Mouse (Mus musculus) gastrocnemius, adult 8-10 months (tissue): ENCODE data around the gene Fam151b. TPM values are rescaled to one million over a fixed set of nuclear protein-coding genes. Genes with fewer than 3 reads are reported as not detected.

Experiments used
- DNase-seq, 2 experiments: peaks; one replicate each; pipeline ENCODE4 v3.0.0; 2022; ENCODE audit warnings: low spot score in 2 of 2
- total RNA-seq, 4 experiments: library from RNA; stranded (reverse); gene quantifications; 2 replicates each; pipeline ENCODE4 v1.2.4; 2022

The Fam151b gene
- total RNA-seq, 4 experiments from 2014 or later, result 1.7 to 3.2 (median 2.5) TPM

- DNase-seq, result no peak
These were observed 64.2 kb downstream of the Fam151b start for GRCm38 (mm10) chr13:92419630-92420029.

GRCm38 (mm10) chr13:92410486-92410885 is 73.3 kb downstream of the Fam151b start:
- no peak for DNase-seq

GRCm38 (mm10) chr13:92403496-92403895 is 80.3 kb downstream of the Fam151b start:
- no peak for DNase-seq

- DNase-seq, result no peak
These were observed 81.8 kb downstream of the Fam151b start for GRCm38 (mm10) chr13:92402063-92402462.

Other genes starting within 250 kb of the Fam151b start
- not detected for gene Gm20379, start 178.0 kb downstream of the Fam151b start, total RNA-seq
- gene Dhfr, start 129.3 kb downstream of the Fam151b start, total RNA-seq, result under 1 TPM; 0.56 to 0.99 (median 0.70) TPM
- 1 to 10 TPM; 8.3 to 9.6 (median 9.1) TPM for gene Msh3, start 129.0 kb downstream of the Fam151b start, total RNA-seq
- gene Ankrd34b, start 58.1 kb downstream of the Fam151b start, total RNA-seq, result not detected
- 1 to 10 TPM; 6.9 to 7.9 (median 7.1) TPM for gene Zfyve16, start 46.9 kb upstream of the Fam151b start, total RNA-seq
- not detected for gene Spz1, start 92.2 kb upstream of the Fam151b start, total RNA-seq
- 1 to 10 TPM; 1.8 to 3.3 (median 2.2) TPM for gene Serinc5, start 127.1 kb upstream of the Fam151b start, total RNA-seq